Mouse (Mus musculus): ENCODE results near the gene Exph5.

Exph5 gene

GRCm38 (mm10) chr9:53320894-53321650 lies 19.6 kb downstream of the Exph5 start:
- no peak for DNase-seq (ENCODE audit: inconsistent ontology term)

GRCm38 (mm10) chr9:53321683-53322082 lies 20.2 kb downstream of the Exph5 start:
- DNase-seq (ENCODE audit: inconsistent ontology term), result no peak

GRCm38 (mm10) chr9:53323419-53324251 lies 22.2 kb downstream of the Exph5 start:
- DNase-seq (ENCODE audit: inconsistent ontology term), result peak; percentile 74

- DNase-seq (ENCODE audit: inconsistent ontology term), result peak; percentile 64
Measured at GRCm38 (mm10) chr9:53325363-53326090, 24.1 kb downstream of the Exph5 start.

GRCm38 (mm10) chr9:53328203-53328602 lies 26.7 kb downstream of the Exph5 start:
- no peak for DNase-seq (ENCODE audit: inconsistent ontology term)

GRCm38 (mm10) chr9:53329301-53330206 lies 28.1 kb downstream of the Exph5 start:
- DNase-seq (ENCODE audit: inconsistent ontology term), result peak; percentile 31

GRCm38 (mm10) chr9:53330247-53330646 lies 28.8 kb downstream of the Exph5 start:
- DNase-seq (ENCODE audit: inconsistent ontology term), result no peak

GRCm38 (mm10) chr9:53333436-53333835 lies 32.0 kb downstream of the Exph5 start:
- DNase-seq (ENCODE audit: inconsistent ontology term), result no peak

GRCm38 (mm10) chr9:53335131-53335530 lies 33.7 kb downstream of the Exph5 start:
- DNase-seq (ENCODE audit: inconsistent ontology term), result no peak

GRCm38 (mm10) chr9:53339603-53340002 lies 38.1 kb downstream of the Exph5 start:
- DNase-seq (ENCODE audit: inconsistent ontology term), result no peak

- no peak for DNase-seq (ENCODE audit: inconsistent ontology term)
Measured at GRCm38 (mm10) chr9:53340328-53340916, 39.0 kb downstream of the Exph5 start.

- peak; percentile 29 for DNase-seq (ENCODE audit: inconsistent ontology term)
Measured at GRCm38 (mm10) chr9:53340969-53341368, 39.5 kb downstream of the Exph5 start.

- DNase-seq (ENCODE audit: inconsistent ontology term), result no peak
Measured at GRCm38 (mm10) chr9:53341981-53342380, 40.5 kb downstream of the Exph5 start.

- DNase-seq (ENCODE audit: inconsistent ontology term), result no peak
Measured at GRCm38 (mm10) chr9:53344646-53345432, 43.4 kb downstream of the Exph5 start.

- no peak for DNase-seq (ENCODE audit: inconsistent ontology term)
Measured at GRCm38 (mm10) chr9:53345728-53346127, 44.3 kb downstream of the Exph5 start.

GRCm38 (mm10) chr9:53346402-53346801 lies 44.9 kb downstream of the Exph5 start:
- no peak for DNase-seq (ENCODE audit: inconsistent ontology term)

- DNase-seq (ENCODE audit: inconsistent ontology term), result no peak
Measured at GRCm38 (mm10) chr9:53349211-53349610, 47.7 kb downstream of the Exph5 start.

- DNase-seq (ENCODE audit: inconsistent ontology term), result no peak
Measured at GRCm38 (mm10) chr9:53350331-53350730, 48.9 kb downstream of the Exph5 start.

- no peak for DNase-seq (ENCODE audit: inconsistent ontology term)
Measured at GRCm38 (mm10) chr9:53351899-53352298, 50.4 kb downstream of the Exph5 start.

- DNase-seq (ENCODE audit: inconsistent ontology term), result no peak
Measured at GRCm38 (mm10) chr9:53353161-53353560, 51.7 kb downstream of the Exph5 start.
